Mouse (Mus musculus): ENCODE results near the gene L3mbtl2.
A peak's percentile ranks its signal among the peaks of the same experiment; 100 is the strongest.

- TF ChIP-seq ZNF384 (IDR thresholded peaks at IDR 0.05; ENCODE audit: low read depth, low read length): no peak
- peak in 1 of 2 experiments; percentile 82; a peak in 1 of 4 replicates for TF ChIP-seq POLR2A (IDR thresholded peaks at IDR 0.05; ENCODE audit: control insufficient read depth in 1 of 2, insufficient read depth in 1 of 2, low read depth in 1 of 2, low read length in 2 of 2, poor library complexity in 1 of 2)
- TF ChIP-seq RAD21 (IDR thresholded peaks at IDR 0.05; ENCODE audit: low read depth, low read length): no peak
- TF ChIP-seq ZMIZ1 (IDR thresholded peaks at IDR 0.05; ENCODE audit: low read depth, low read length): no peak
- TF ChIP-seq UBTF (IDR thresholded peaks at IDR 0.05; ENCODE audit: borderline replicate concordance, insufficient read depth, low read depth, low read length): no peak
- TF ChIP-seq CTCF (IDR thresholded peaks at IDR 0.05 in 2 of 3, conservative IDR thresholded peaks at IDR 0.05 in 1 of 3; ENCODE audit: control insufficient read depth in 1 of 3, insufficient read depth in 1 of 3, low read depth in 2 of 3, low read length in 3 of 3, poor library complexity in 1 of 3, severe bottlenecking in 1 of 3): no peak
- no peak for TF ChIP-seq USF2 (IDR thresholded peaks at IDR 0.05; ENCODE audit: borderline replicate concordance in 1 of 2, insufficient read depth in 1 of 2, low read depth in 1 of 2, low read length in 2 of 2)
- no peak for TF ChIP-seq GATA1 (IDR thresholded peaks at IDR 0.05; ENCODE audit: low read depth, low read length)
- TF ChIP-seq NELFE (IDR thresholded peaks at IDR 0.05; ENCODE audit: low read depth, low read length): no peak
- TF ChIP-seq EP300 (IDR thresholded peaks at IDR 0.05; ENCODE audit: low read depth in 1 of 2, low read length in 2 of 2): no peak
- TF ChIP-seq POLR2AphosphoS2 (IDR thresholded peaks at IDR 0.05; ENCODE audit: low read length): no peak
These were observed 65.6 kb downstream of the L3mbtl2 start for GRCm38 (mm10) chr15:81729241-81729791.
